Mouse (Mus musculus) olfactory bulb, adult 2 months (tissue): ENCODE results near the gene Pld3.

Source experiments
- CTCF ChIP-seq: fragments of 200-500 bp; IDR thresholded peaks from 2 replicates; pipeline ENCODE4 v1.5.1; 2012; ENCODE audit warnings: low read depth, mild to moderate bottlenecking, low read length, moderate library complexity; ENCODE audit not compliant: insufficient read depth
- POLR2A ChIP-seq: fragments of 200-500 bp; IDR thresholded peaks from 2 replicates; pipeline ENCODE4 v1.6.1; 2012; ENCODE audit warnings: mild to moderate bottlenecking, low read depth, low read length, moderate library complexity; ENCODE audit not compliant: insufficient read depth

GRCm38 (mm10) chr7:27529070-27529469 is 23.9 kb downstream of the Pld3 start:
- no peak for TF ChIP-seq CTCF
- no peak for TF ChIP-seq POLR2A
